8 mouse cellular contexts compared by ENCODE assay signal in genomic region chr8:126852184-126852583, GRCm38 (mm10).
DNase-seq lines count a peak whose midpoint lies in the region; ATAC-seq lines count a peak whose summit lies in the region.

No protein-coding gene starts in this region.

- H3K9me3 ChIP-seq in kidney, embryonic 16.5 days (ENCODE audit: low read length): no peaks in the 10 kb centered on the region

- 55% methylated on average over 5 of the region's 5 CpGs for WGBS in kidney, embryonic 16.5 days

- 0 out of 2 replicates have a peak, but pooled peaks have one; percentile 5 for ATAC-seq in common myeloid progenitor, adult 5-6 weeks (replicated peaks; ENCODE audit: low read depth, poor library complexity, severe bottlenecking)
- no peak for ATAC-seq in kidney, embryonic 16.5 days (ENCODE audit: low FRiP score, low TSS enrichment)
- ATAC-seq in monocyte, adult 5-6 weeks (replicated peaks; ENCODE audit: insufficient number of reproducible peaks, low FRiP score, low TSS enrichment, poor library complexity, severe bottlenecking): peak; percentile 51

- H3K4me3 ChIP-seq in kidney, embryonic 16.5 days (ENCODE audit: low read length): no peak overlapping the region

- H3K4me2 ChIP-seq in kidney, embryonic 16.5 days (replicated peaks; ENCODE audit: low read depth, low read length): no peak overlapping the region

- H3K27ac ChIP-seq in kidney, embryonic 16.5 days (ENCODE audit: low read length): peak overlapping the region; percentile 83

- H3K36me3 ChIP-seq in kidney, embryonic 16.5 days (ENCODE audit: insufficient read depth, low read length): no peaks in the 10 kb centered on the region

- peaks cover 35% of the 10 kb centered on the region for H3K4me1 ChIP-seq in kidney, embryonic 16.5 days (ENCODE audit: insufficient read depth, low read length)

- H3K27me3 ChIP-seq in kidney, embryonic 16.5 days (ENCODE audit: insufficient read depth, low read length): no peaks in the 10 kb centered on the region

- peak; percentile 81 to 89 for DNase-seq in lung, adult 18-20 months
- no peak for DNase-seq in lung, postnatal 14 days
- DNase-seq in cerebellum, postnatal 4 days (ENCODE audit: low spot score in 2 of 2): no peak
- DNase-seq in layer of hippocampus, postnatal 10 days (ENCODE audit: low spot score in 2 of 2): no peak
- no peak for DNase-seq in right cerebral cortex, postnatal 10 days (ENCODE audit: low spot score in 2 of 2)

- no peak overlapping the region for H3K9ac ChIP-seq in kidney, embryonic 16.5 days (replicated peaks; ENCODE audit: low read length)

Comparison
In these comparisons a context has a peak if more than half of its experiments do, and no peak if none do; other contexts are left out.
1. DNase-seq: peak in lung, adult 18-20 months (2 of 2); none in lung, postnatal 14 days (single experiment), cerebellum, postnatal 4 days (0 of 2), layer of hippocampus, postnatal 10 days (0 of 2) and right cerebral cortex, postnatal 10 days (0 of 2).